Mouse (Mus musculus) embryonic facial prominence, embryonic 13.5 days (tissue): ENCODE data around the gene Piga. TPM values are rescaled to one million over a fixed set of nuclear protein-coding genes. Genes with fewer than 3 reads are reported as not detected.

Experiments used
- polyA plus RNA-seq: library from polyadenylated mRNA; unstranded; fragments of >200 nt; fragmentation: Nextera tagmentation; extraction: Ambion mirVana; gene quantifications from 2 replicates; pipeline ENCODE4 v1.2.1, GENCODE M21; 2015

Piga gene
- polyA plus RNA-seq, 1 experiment from 2014 or later: 12.3 TPM

Other genes with a start within 250 kb of the Piga start
- gene Bmx, start 161.6 kb upstream of the Piga start, polyA plus RNA-seq: 0.22 and 0.32 TPM in 2 replicates
- 7.4 and 9.0 TPM in 2 replicates for gene Pir, start 150.4 kb upstream of the Piga start, polyA plus RNA-seq
- 2.4 and 3.1 TPM in 2 replicates for gene Vegfd, start 46.4 kb upstream of the Piga start, polyA plus RNA-seq
- gene Asb11, start 17.2 kb downstream of the Piga start, polyA plus RNA-seq: not detected in 2 replicates
- gene Asb9, start 86.5 kb downstream of the Piga start, polyA plus RNA-seq: 1.6 and 2.0 TPM in 2 replicates